Mouse (Mus musculus): ENCODE measurements around the gene Gdf1.

The Gdf1 gene

GRCm38 (mm10) chr8:70360769-70361168, 31.2 kb downstream of the Gdf1 start:
- DNase-seq (ENCODE audit: low read depth, low spot score) = no peak

- no peak for DNase-seq (ENCODE audit: low read depth, low spot score)
Observed at GRCm38 (mm10) chr8:70361484-70362032, 31.9 kb downstream of the Gdf1 start.

GRCm38 (mm10) chr8:70364066-70364465, 34.4 kb downstream of the Gdf1 start:
- no peak for DNase-seq (ENCODE audit: low read depth, low spot score)

GRCm38 (mm10) chr8:70366588-70366987, 37.0 kb downstream of the Gdf1 start:
- DNase-seq (ENCODE audit: low read depth, low spot score) = no peak

- no peak for DNase-seq (ENCODE audit: low read depth, low spot score)
Observed at GRCm38 (mm10) chr8:70370476-70370875, 40.9 kb downstream of the Gdf1 start.

GRCm38 (mm10) chr8:70371951-70372350, 42.3 kb downstream of the Gdf1 start:
- no peak for DNase-seq (ENCODE audit: low read depth, low spot score)

- no peak for DNase-seq (ENCODE audit: low read depth, low spot score)
Observed at GRCm38 (mm10) chr8:70373397-70374317, 44.0 kb downstream of the Gdf1 start, which contains the start of gene Comp. Comp (plus strand) TSS chr8:70373558.

GRCm38 (mm10) chr8:70374318-70374927, 44.8 kb downstream of the Gdf1 start:
- DNase-seq (ENCODE audit: low read depth, low spot score) = no peak

- no peak for DNase-seq (ENCODE audit: low read depth, low spot score)
Observed at GRCm38 (mm10) chr8:70375212-70375859, 45.7 kb downstream of the Gdf1 start.

- DNase-seq (ENCODE audit: low read depth, low spot score) = no peak
Observed at GRCm38 (mm10) chr8:70376275-70376741, 46.7 kb downstream of the Gdf1 start.

GRCm38 (mm10) chr8:70377049-70377448, 47.4 kb downstream of the Gdf1 start:
- DNase-seq (ENCODE audit: low read depth, low spot score) = no peak

- DNase-seq (ENCODE audit: low read depth, low spot score) = no peak
Observed at GRCm38 (mm10) chr8:70380069-70380468, 50.5 kb downstream of the Gdf1 start.
